Mouse (Mus musculus) olfactory bulb, adult 2 months (tissue): ENCODE data around the gene Cops8.

Experiments
- CTCF ChIP-seq: fragments of 200-500 bp; IDR thresholded peaks from 2 replicates; pipeline ENCODE4 v1.5.1; 2012; ENCODE audit warnings: low read depth, mild to moderate bottlenecking, low read length, moderate library complexity; ENCODE audit not compliant: insufficient read depth
- POLR2A ChIP-seq: fragments of 200-500 bp; IDR thresholded peaks from 2 replicates; pipeline ENCODE4 v1.6.1; 2012; ENCODE audit warnings: mild to moderate bottlenecking, low read depth, low read length, moderate library complexity; ENCODE audit not compliant: insufficient read depth

DNA sequence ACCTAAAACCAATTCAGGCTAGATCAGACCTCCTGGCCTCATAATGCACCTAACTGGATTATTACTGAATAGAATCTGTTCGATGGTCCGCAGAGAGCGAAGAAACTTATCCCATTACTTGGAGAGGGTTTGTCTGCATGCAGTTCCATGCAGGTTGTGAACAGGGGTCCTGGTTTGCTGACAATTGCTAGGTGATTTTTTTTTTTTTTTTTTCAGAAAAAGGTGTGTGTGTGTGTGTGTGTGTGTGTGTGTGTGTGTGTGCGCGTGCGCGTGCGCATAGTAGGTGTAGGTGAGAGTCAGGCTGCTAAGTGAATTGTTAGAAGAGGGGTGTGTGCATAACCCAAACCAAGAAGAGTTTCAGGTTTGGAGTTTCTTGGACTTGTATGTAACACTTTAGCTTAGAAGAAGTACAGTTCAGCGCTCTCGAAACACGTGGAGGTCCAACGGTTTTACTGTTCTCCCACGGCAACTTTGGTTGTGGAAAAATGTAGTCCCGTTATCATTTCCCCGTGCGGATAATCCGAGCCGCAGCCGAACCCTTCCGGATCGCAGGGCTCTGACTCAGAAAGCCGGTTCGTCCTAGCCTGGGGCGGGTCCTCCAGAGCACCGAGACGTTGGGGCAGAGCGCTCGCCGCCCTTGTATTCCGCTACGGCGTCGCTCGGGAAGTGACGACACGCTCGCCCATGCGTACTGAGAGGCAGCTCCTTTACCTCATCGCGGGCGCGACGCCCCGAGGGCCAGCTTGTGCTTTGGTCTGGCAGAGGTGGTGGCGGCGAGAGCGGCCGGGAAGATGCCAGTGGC is at the start of gene Cops8:
- TF ChIP-seq CTCF (no peak), POLR2A (peak; percentile 35; the same call in 1 of the 2 replicates)
